Mouse (Mus musculus): Measurements from ENCODE around the gene Anapc2.

Gene Anapc2

DNA sequence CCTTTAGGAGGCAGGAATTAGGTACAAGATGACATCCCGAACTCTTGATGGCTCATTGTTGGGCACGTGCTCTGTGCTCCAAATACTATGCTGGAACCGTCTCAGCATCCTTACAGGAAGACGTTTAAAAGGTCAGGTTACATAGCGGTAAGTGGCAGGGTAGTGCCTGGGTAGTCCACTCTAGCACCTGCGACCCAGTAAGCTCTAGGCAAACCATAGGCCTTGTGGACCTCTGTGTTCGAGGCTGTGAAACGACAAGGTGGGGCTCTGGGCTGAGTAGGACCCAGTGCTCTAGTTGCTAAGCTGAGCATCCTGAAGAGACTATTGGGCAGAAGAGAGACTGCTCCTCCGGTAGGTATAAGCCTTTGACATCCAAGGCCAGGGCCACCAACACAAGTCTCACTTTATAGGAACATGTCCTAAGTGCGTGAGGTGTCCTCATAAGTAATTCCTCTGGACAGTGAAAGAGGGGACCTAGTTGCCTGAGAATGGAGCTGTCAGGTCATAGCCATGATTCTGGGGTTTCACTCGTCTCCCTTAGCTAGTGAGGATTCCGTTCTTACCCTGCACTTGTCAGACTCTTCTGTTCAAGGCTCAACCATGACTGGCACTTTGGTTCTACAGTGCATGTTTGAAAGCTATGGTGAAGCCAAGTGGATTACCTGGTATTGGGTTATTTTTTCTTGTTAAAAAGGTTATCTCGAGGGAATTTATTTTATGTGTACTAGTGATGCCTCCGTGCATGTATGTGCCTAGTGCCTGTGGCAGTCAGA, 33.5 kb downstream of the Anapc2 start:
- no peak for DNase-seq

DNA sequence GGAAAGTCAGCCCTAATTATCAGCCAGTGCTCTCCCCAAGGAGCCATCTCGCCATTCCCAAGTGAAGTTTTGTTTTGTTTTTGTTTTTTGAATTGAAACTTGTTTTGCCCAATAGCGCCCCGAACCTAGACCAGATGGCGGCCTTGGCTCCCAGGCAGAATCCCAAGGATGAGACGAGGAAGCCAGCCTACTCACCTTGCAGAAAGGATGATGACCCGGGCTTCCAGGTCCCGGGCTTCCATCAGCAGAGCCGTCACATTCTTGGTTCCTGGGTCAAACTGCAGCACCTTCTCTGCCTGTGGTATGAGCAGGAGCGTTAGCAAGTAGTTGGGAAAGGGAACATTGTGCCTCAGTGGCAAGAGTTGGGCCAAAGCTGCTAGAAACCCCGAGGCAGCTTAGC, 37.9 kb downstream of the Anapc2 start:
- no peak for DNase-seq

DNA sequence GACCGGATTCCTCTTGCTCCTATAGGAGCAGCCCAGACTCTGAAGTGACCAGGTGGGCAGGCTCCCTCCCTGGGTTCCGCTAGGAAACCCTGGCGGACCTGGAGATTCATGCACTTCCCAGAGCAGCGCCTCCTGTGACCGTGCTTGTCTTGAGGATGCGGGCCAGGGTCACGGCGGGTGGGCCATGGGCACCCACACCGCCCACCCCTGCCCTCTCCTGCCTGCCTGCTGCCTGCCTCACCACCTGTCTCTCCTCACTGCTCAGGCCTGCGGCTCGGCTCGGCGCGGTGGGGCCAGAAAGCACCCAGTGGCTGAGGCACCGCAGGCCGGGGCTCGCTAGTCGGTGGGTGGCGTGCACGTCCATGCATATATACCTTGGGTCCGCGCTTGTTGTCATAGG, 38.7 kb downstream of the Anapc2 start:
- DNase-seq, result no peak

DNA sequence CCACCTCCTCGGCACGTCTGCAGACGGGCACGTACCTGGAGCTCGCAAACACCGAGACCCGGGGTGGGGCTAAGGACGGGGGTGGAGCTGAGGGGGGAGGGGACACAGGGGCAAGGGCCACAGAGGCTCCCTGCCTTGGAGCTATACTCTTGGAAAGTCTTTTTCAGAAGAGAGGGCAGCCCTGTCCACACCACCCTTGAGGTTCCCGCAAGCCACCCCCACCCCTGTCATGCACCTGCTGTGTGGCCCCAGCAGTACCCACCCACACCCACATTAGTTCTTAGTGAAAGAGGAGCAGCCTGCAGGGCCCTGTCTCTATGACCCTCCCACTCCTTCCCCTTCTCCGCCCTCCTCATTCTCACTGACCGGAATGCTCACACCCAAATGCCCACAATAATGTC, 39.2 kb downstream of the Anapc2 start:
- no peak for DNase-seq

DNA sequence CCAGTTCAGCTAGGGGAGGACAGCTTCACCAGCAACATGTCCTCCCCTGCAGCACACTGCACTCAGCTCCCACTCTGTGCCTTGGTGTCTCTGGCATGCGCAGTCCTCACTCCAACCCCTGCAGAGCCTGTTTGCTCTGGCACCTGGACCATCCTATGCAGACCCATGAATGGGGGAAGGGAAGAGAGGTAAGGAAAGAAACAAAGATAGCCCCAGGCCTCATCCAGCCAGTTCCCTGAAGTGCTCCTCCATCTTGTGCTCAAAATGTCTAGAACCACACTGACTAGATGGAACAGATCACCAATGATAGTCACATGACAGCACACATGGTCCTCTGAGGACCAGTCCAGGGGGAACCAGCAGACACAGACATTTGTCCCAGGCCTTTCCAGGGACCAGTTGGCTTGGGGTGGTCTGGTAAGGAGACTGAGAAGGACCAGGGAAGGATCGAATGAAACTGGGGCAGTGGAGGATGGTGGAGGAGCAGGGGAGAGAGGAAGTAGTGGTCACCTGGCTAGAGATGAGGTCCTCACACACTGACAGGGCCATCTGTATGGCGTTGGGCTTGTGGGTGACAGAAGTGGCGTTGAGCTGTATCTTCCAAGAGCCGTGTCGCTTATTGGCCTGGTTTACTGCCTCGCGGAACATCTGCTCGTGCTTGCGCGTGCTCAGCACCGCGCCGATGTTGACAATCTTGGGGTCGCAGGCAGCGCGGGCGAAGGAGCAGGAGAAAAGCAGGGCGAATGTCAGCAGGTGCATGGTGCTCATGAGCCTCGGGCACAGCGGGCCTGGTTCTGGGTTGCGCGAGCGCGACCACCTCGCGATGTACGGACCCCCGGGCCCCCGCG, 46.1 kb downstream of the Anapc2 start:
- no peak for DNase-seq

DNA sequence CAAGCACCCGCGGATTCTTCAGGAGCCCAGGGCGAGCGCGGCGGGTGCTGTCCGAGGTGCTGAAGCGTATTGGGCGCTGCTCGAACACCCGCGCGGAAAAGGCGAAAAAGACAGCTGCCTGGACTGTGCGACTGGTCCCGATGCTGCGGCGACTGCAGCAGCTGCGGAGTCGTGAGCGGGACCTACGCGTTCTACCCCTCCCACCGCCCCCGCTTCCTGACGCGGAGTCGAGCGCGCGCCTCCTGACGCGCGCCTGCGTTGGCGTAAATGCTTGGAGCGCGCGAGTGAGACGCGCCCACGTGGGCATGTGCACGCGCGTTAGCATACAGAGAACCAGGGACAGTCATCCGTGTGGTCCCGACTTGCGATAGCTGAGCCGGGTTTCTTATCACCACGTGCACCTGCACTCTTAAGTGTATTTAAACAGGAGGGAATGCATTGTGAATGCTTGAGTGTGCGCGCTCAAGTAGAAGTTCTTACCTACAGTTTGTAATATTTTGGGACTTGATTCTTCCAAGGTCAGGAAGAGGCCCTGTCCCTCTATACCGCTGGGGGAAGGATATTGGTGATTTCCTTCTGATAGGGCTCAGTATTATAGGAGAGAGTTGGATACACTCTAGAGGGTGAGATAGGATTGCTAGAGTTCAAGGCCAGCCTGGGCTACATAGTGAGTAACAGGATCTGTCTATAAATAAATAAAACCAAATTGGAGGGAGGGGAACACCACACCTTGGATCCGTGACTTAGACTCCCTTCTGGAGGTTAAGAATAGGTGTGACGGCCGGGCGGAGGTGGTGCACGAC, 46.9 kb downstream of the Anapc2 start, which contains the start of gene Grin1:
Gene Grin1, minus strand, starts transcription at position 217 of the 803 bp plus-strand sequence.
- DNase-seq, result peak; percentile 11 to 24

DNA sequence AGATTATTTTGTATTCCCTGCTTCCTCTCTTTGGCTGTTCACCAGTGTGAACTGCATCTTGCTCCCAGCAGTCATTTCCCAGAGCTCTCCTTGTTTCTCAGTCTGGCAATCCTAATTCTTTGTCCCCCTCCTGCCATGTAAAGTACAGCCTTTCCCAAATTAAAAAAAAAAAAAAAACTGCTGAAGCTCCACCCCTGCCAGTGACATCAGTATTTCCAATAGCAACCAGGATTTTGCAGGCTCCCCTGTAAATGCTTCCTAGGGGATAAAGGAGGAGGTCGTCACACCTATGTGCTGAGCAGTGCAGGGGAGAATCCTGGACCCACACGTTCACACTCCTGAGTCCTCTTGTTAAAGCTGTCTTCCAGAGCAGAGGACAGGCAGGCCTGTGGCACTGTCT, 47.8 kb downstream of the Anapc2 start:
- DNase-seq, result no peak

DNA sequence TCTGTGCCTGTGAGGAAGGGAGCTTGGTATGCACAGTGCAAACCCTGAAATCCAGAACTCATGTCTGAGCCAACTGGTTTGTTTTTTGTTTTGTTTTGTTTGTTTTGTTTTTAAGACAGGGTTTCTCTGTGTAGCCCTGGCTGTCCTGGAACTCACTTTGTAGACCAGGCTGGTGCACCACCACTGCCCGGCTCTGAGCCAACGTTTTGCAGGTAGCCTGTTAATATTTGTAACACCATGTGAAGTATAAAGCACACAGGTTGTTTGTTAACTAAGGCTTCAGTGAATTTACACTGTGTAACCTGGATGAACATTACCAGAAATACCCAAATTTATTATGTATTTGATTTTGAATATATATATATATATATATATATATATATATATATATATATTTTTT, 53.8 kb downstream of the Anapc2 start:
- DNase-seq, result no peak

DNA sequence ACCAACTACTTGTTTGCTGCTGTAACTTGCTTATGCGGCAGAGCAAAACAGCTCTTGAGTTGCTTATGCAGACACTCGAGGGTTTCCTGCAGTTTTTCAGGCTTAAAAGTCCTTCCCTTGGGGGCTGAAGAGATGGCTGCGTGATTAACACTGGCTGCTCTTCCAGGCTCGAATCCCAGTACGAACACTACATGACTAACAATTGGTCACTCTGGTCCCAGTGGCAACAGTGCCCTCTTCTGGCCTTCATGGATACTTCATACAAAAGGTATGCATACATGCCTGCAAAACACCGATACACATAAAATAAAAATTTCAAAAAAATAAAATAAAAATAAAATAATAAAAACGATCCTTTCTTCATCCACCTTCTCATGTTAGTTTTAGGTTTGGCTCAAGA, 56.2 kb downstream of the Anapc2 start:
- DNase-seq, result no peak

DNA sequence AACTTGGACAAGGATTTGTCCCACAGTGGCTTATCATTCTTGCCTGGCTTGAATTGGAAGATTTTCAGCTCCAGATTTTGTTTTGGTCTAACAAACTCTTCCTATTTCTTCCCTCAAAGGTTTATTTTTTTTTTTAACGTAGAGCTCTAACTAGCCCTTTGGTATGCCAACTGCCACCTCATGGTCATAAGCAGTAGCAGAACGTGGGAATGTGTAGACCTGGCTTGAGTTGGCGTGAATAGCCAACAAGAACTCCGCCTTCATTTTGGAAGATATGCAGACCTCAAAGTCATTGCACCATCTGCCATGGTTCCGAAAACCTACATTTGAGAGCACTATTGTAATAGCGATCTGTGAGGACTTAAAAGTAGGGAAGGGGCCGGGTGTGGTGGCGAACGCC, 59.2 kb downstream of the Anapc2 start:
- DNase-seq, result no peak

DNA sequence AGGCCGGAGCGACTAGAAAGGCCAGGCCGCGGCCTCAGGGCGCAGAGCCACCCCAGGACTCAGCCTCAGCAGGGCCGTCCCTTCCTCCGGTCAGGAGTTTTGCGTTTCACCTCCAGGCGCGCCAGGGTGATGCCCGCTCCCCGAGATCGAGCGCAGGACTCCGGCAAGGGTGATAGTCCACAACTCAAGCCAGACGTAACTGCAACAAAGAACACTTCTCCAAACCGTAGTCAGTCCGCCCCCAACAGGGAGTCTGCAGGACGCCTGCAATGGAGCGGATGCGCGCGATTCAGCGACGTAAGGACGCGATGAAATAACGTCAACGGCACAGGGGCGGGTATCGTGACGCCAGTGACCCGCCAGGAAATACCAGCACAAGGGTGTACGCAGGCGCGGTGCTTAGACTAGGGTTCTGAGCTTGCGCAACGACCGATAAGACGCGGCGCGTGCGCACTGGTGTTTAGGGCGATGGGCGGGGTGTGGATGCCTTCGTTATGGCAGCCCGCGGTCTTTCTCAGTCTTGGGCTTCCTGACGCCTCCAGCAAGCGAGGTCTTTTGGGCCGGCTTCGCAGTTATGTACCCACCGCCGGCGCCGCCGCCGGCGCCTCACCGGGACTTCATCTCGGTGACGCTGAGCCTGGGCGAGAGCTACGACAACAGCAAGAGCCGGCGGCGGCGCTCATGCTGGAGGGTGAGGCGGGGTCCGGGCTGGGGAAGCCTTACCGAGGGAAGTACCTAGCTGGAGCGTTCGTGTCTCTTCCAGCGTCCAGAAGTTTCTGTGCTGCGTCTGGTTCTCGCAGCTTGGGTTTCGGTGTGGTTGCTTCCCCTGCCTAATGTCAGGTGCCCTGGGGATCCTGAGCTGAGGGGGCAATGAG, 60.2 kb downstream of the Anapc2 start, which contains the start of gene Man1b1:
Gene Man1b1, plus strand, starts transcription at position 53 of the 875 bp plus-strand sequence.
- DNase-seq, result peak; percentile 99

DNA sequence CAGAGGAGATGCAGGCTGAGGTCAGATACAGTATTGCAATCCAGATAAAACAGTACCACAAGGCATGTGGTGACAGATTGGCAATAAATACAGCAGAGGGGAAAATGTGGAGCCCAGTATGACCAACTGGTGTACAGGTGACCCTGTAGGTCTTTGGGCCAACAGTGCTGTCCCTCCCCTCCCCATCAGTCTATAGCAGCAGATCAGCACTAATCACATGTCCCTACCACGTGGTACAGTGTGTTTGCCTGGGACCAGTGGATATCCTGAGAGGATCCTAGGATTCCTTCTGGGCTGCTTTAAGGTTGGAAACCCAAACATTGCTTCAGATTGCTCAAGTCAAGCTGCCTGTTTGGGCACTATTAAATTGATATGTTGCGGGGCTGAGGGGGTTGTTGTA, 61.3 kb downstream of the Anapc2 start:
- DNase-seq, result no peak
